8 mouse cellular contexts compared by ENCODE assay signal in genomic region chr17:31529314-31529713, GRCm38 (mm10). TPM values are rescaled to one million over a fixed set of nuclear protein-coding genes. Genes with fewer than 3 reads are reported as not detected.
DNase-seq lines count a peak whose midpoint lies in the region; ATAC-seq and TF ChIP-seq lines count a peak whose summit lies in the region.

No protein-coding gene starts in this region.

- TF ChIP-seq CTCF in ES-Bruce4 (IDR thresholded peaks at IDR 0.05; ENCODE audit: low read depth, low read length) = peak; percentile 70
- peak; percentile 74 for TF ChIP-seq CTCF in midbrain, postnatal 0 days (IDR thresholded peaks at IDR 0.05)

- peak; percentile 30 to 47 for DNase-seq in layer of hippocampus, postnatal 10 days (ENCODE audit: low spot score in 2 of 2)
- no peak for DNase-seq in layer of hippocampus, adult 8-10 months (ENCODE audit: low spot score in 2 of 2)
- DNase-seq in embryonic facial prominence, embryonic 11.5 days (ENCODE audit: low spot score) = peak; percentile 56
- peak; percentile 74 for DNase-seq in midbrain, postnatal 0 days (ENCODE audit: low spot score)
- no peak for DNase-seq in urinary bladder, adult 2 months (ENCODE audit: low spot score)

- H3K4me1 ChIP-seq in ES-Bruce4 (ENCODE audit: control insufficient read depth, insufficient read depth, low read length) = no peaks in the 10 kb centered on the region
- H3K4me1 ChIP-seq in embryonic facial prominence, embryonic 11.5 days (ENCODE audit: control insufficient read depth, insufficient read depth, low read length) = no peaks in the 10 kb centered on the region
- peaks cover 5% of the 10 kb centered on the region; the same call in 1 of the 2 replicates for H3K4me1 ChIP-seq in kidney, embryonic 16.5 days (ENCODE audit: insufficient read depth, low read length)
- no peaks in the 10 kb centered on the region for H3K4me1 ChIP-seq in midbrain, postnatal 0 days (ENCODE audit: insufficient read depth, low read length)

- no peaks in the 10 kb centered on the region for H3K9me3 ChIP-seq in ES-Bruce4 (replicated peaks; ENCODE audit: control insufficient read depth, insufficient read depth, low read length, poor library complexity, severe bottlenecking)
- no peaks in the 10 kb centered on the region for H3K9me3 ChIP-seq in embryonic facial prominence, embryonic 11.5 days (replicated peaks; ENCODE audit: control insufficient read depth, low read length)
- H3K9me3 ChIP-seq in kidney, embryonic 16.5 days (ENCODE audit: low read length) = no peaks in the 10 kb centered on the region
- no peaks in the 10 kb centered on the region for H3K9me3 ChIP-seq in midbrain, postnatal 0 days (ENCODE audit: low read length)

- peak; percentile 86 for TF ChIP-seq EP300 in ES-Bruce4 (IDR thresholded peaks at IDR 0.05; ENCODE audit: insufficient read depth, low read depth, low read length)

- H3K27me3 ChIP-seq in ES-Bruce4 (ENCODE audit: control insufficient read depth, insufficient read depth, low read length, poor library complexity, severe bottlenecking) = no peaks in the 10 kb centered on the region
- no peaks in the 10 kb centered on the region for H3K27me3 ChIP-seq in embryonic facial prominence, embryonic 11.5 days (ENCODE audit: control insufficient read depth, insufficient read depth, low read length)
- no peaks in the 10 kb centered on the region for H3K27me3 ChIP-seq in kidney, embryonic 16.5 days (ENCODE audit: insufficient read depth, low read length)
- no peaks in the 10 kb centered on the region for H3K27me3 ChIP-seq in midbrain, postnatal 0 days (ENCODE audit: insufficient read depth, low read length)

- peak overlapping the region; percentile 89 for H3K4me3 ChIP-seq in ES-Bruce4 (ENCODE audit: low read depth, low read length)
- no peak overlapping the region for H3K4me3 ChIP-seq in embryonic facial prominence, embryonic 11.5 days (ENCODE audit: low read depth, low read length)
- peak overlapping the region; percentile 26 for H3K4me3 ChIP-seq in kidney, embryonic 16.5 days (ENCODE audit: low read length)
- no peak overlapping the region for H3K4me3 ChIP-seq in midbrain, postnatal 0 days (ENCODE audit: low read depth, low read length)

- ATAC-seq in embryonic facial prominence, embryonic 11.5 days (replicated peaks; ENCODE audit: insufficient number of reproducible peaks, low FRiP score, low TSS enrichment, low read depth) = 0 out of 2 replicates have a peak, but pooled peaks have one; percentile 56
- no peak; the same call in 1 of the 2 replicates for ATAC-seq in kidney, embryonic 16.5 days (ENCODE audit: low FRiP score, low TSS enrichment)
- ATAC-seq in midbrain, postnatal 0 days (ENCODE audit: low FRiP score) = no peak
- no peak for ATAC-seq in monocyte, adult 5-6 weeks (replicated peaks; ENCODE audit: insufficient number of reproducible peaks, low FRiP score, low TSS enrichment, poor library complexity, severe bottlenecking)

- H3K36me3 ChIP-seq in ES-Bruce4 (ENCODE audit: control insufficient read depth, insufficient read depth, low read length, poor library complexity, severe bottlenecking) = no peaks in the 10 kb centered on the region
- H3K36me3 ChIP-seq in embryonic facial prominence, embryonic 11.5 days (replicated peaks; ENCODE audit: control insufficient read depth, insufficient read depth, low read depth, low read length) = 0 out of 2 replicates have a peak, but pooled peaks cover 3% of the 10 kb centered on the region
- H3K36me3 ChIP-seq in kidney, embryonic 16.5 days (ENCODE audit: insufficient read depth, low read length) = peaks cover 32% of the 10 kb centered on the region
- peaks cover 26% of the 10 kb centered on the region for H3K36me3 ChIP-seq in midbrain, postnatal 0 days (ENCODE audit: insufficient read depth, low read length)

- 26% methylated on average over 15 of the region's 15 CpGs for WGBS in embryonic facial prominence, embryonic 11.5 days
- WGBS in kidney, embryonic 16.5 days = 27% methylated on average over 15 of the region's 15 CpGs
- 27% methylated on average over 15 of the region's 15 CpGs for WGBS in midbrain, postnatal 0 days

- no peak for TF ChIP-seq POLR2A in ES-Bruce4 (IDR thresholded peaks at IDR 0.05; ENCODE audit: insufficient read depth, low read length)

- H3K27ac ChIP-seq in ES-Bruce4 (ENCODE audit: insufficient read depth, low read length) = peak overlapping the region; percentile 77
- H3K27ac ChIP-seq in embryonic facial prominence, embryonic 11.5 days (replicated peaks; ENCODE audit: low read depth, low read length) = no peak overlapping the region
- 0 out of 2 replicates have a peak overlapping the region, but pooled peaks have one; percentile 29 for H3K27ac ChIP-seq in kidney, embryonic 16.5 days (ENCODE audit: low read length)
- no peak overlapping the region for H3K27ac ChIP-seq in midbrain, postnatal 0 days (ENCODE audit: low read depth, low read length)

- H3K4me2 ChIP-seq in embryonic facial prominence, embryonic 11.5 days (ENCODE audit: low read depth, low read length) = no peak overlapping the region
- H3K4me2 ChIP-seq in kidney, embryonic 16.5 days (replicated peaks; ENCODE audit: low read depth, low read length) = peak overlapping the region; percentile 34; the same call in 1 of the 2 replicates
- H3K4me2 ChIP-seq in midbrain, postnatal 0 days (ENCODE audit: low read depth, low read length, poor library complexity, severe bottlenecking) = no peak overlapping the region

- H3K9ac ChIP-seq in ES-Bruce4 (ENCODE audit: low read depth, poor library complexity, severe bottlenecking) = peak overlapping the region; percentile 59
- H3K9ac ChIP-seq in embryonic facial prominence, embryonic 11.5 days (replicated peaks; ENCODE audit: low read length) = no peak overlapping the region
- no peak overlapping the region for H3K9ac ChIP-seq in kidney, embryonic 16.5 days (replicated peaks; ENCODE audit: low read length)
- no peak overlapping the region for H3K9ac ChIP-seq in midbrain, postnatal 0 days (replicated peaks; ENCODE audit: low read length, poor library complexity, severe bottlenecking)

RNA-seq across cellular contexts. Expression of gene Ndufv3, which starts 9.4 kb away (rescaled TPM):
- 100 to 1,000 TPM; 294 to 312 TPM for total RNA-seq in layer of hippocampus, postnatal 10 days (2021)
- 100 to 1,000 TPM; 239 to 270 (median 244) TPM for total RNA-seq in layer of hippocampus, adult 8-10 months (2022)
- polyA plus RNA-seq in ES-Bruce4 (2011; ENCODE audit: insufficient read depth, insufficient read length, low read depth, missing spikeins) = 116 and 122 TPM in 2 replicates
- 206 and 237 TPM in 2 replicates for polyA plus RNA-seq in embryonic facial prominence, embryonic 11.5 days (2014; fragmentation: Nextera tagmentation; extraction: Ambion mirVana)
- 262 and 271 TPM in 2 replicates for polyA plus RNA-seq in kidney, embryonic 16.5 days (2015; fragmentation: Nextera tagmentation; extraction: Ambion mirVana)
- total RNA-seq in midbrain, postnatal 0 days (2014; rRNA removed) = 221 and 257 TPM in 2 replicates
- 513 and 552 TPM in 2 replicates for polyA plus RNA-seq in midbrain, postnatal 0 days (2015; fragmentation: Nextera tagmentation; extraction: Ambion mirVana)
- 166 to 246 TPM (median 210 TPM) in 3 replicates for total RNA-seq in monocyte, adult 5-6 weeks (2017)
- polyA plus RNA-seq in urinary bladder, adult 2 months (2012; rRNA removed) = 219 and 221 TPM in 2 replicates

RNA-seq across cellular contexts. Expression of gene Wdr4, which starts 9.5 kb away (rescaled TPM):
- total RNA-seq in layer of hippocampus, postnatal 10 days (2021) = 10 to 100 TPM; 26.3 to 28.8 TPM
- total RNA-seq in layer of hippocampus, adult 8-10 months (2022) = 10 to 100 TPM; 20.3 to 32.1 (median 23.7) TPM
- polyA plus RNA-seq in ES-Bruce4 (2011; ENCODE audit: insufficient read depth, insufficient read length, low read depth, missing spikeins) = 24.0 and 25.0 TPM in 2 replicates
- polyA plus RNA-seq in embryonic facial prominence, embryonic 11.5 days (2014; fragmentation: Nextera tagmentation; extraction: Ambion mirVana) = 34.6 and 37.2 TPM in 2 replicates
- polyA plus RNA-seq in kidney, embryonic 16.5 days (2015; fragmentation: Nextera tagmentation; extraction: Ambion mirVana) = 51.6 and 57.8 TPM in 2 replicates
- total RNA-seq in midbrain, postnatal 0 days (2014; rRNA removed) = 66.0 and 66.8 TPM in 2 replicates
- 27.0 and 29.3 TPM in 2 replicates for polyA plus RNA-seq in midbrain, postnatal 0 days (2015; fragmentation: Nextera tagmentation; extraction: Ambion mirVana)
- 4.3 to 6.1 TPM (median 5.3 TPM) in 3 replicates for total RNA-seq in monocyte, adult 5-6 weeks (2017)
- 20.5 and 26.7 TPM in 2 replicates for polyA plus RNA-seq in urinary bladder, adult 2 months (2012; rRNA removed)

RNA-seq across cellular contexts. Expression of gene Pknox1, which starts 35.2 kb away (rescaled TPM):
- total RNA-seq in layer of hippocampus, postnatal 10 days (2021) = 10 to 100 TPM; 16.4 to 17.5 TPM
- 10 to 100 TPM; 12.9 to 17.5 (median 15.9) TPM for total RNA-seq in layer of hippocampus, adult 8-10 months (2022)
- 42.7 and 52.9 TPM in 2 replicates for polyA plus RNA-seq in ES-Bruce4 (2011; ENCODE audit: insufficient read depth, insufficient read length, low read depth, missing spikeins)
- polyA plus RNA-seq in embryonic facial prominence, embryonic 11.5 days (2014; fragmentation: Nextera tagmentation; extraction: Ambion mirVana) = 24.2 and 27.9 TPM in 2 replicates
- 38.2 and 44.5 TPM in 2 replicates for polyA plus RNA-seq in kidney, embryonic 16.5 days (2015; fragmentation: Nextera tagmentation; extraction: Ambion mirVana)
- total RNA-seq in midbrain, postnatal 0 days (2014; rRNA removed) = 18.3 and 22.7 TPM in 2 replicates
- polyA plus RNA-seq in midbrain, postnatal 0 days (2015; fragmentation: Nextera tagmentation; extraction: Ambion mirVana) = 14.3 and 14.9 TPM in 2 replicates
- 26.9 to 32.1 TPM (median 29.4 TPM) in 3 replicates for total RNA-seq in monocyte, adult 5-6 weeks (2017)
- polyA plus RNA-seq in urinary bladder, adult 2 months (2012; rRNA removed) = 21.4 and 23.1 TPM in 2 replicates

Comparison
In these comparisons a context has a peak if more than half of its experiments do, and no peak if none do; other contexts are left out.
1. DNase-seq: peak in layer of hippocampus, postnatal 10 days (2 of 2), embryonic facial prominence, embryonic 11.5 days (single experiment) and midbrain, postnatal 0 days (single experiment); none in layer of hippocampus, adult 8-10 months (0 of 2) and urinary bladder, adult 2 months (single experiment).
2. H3K27ac ChIP-seq: peak in ES-Bruce4 (single experiment) and kidney, embryonic 16.5 days (single experiment); none in embryonic facial prominence, embryonic 11.5 days (single experiment) and midbrain, postnatal 0 days (single experiment).
3. H3K4me3 ChIP-seq: peak in ES-Bruce4 (single experiment) and kidney, embryonic 16.5 days (single experiment); none in embryonic facial prominence, embryonic 11.5 days (single experiment) and midbrain, postnatal 0 days (single experiment).